Mouse (Mus musculus) forebrain, embryonic 14.5 days (tissue): Measurements from ENCODE around the gene Eif2s1. TPM values are rescaled to one million over a fixed set of nuclear protein-coding genes. Genes with fewer than 3 reads are reported as not detected.
A peak's percentile ranks its signal among the peaks of the same experiment; 100 is the strongest.

Experiments
- ATAC-seq: fragments of 200-750 bp; cut with Nextera tagmentation; 2 replicates; pipeline ENCODE4 v1.8.0; 2017; ENCODE audit warnings: mild to moderate bottlenecking, moderate library complexity
- DNase-seq: peaks from one replicate; pipeline ENCODE4 v3.0.0-alpha.2; 2015; ENCODE audit warnings: low spot score
- H3K27ac ChIP-seq: fragments of 300-500 bp; sonication (generic); 2 replicates; pipeline ENCODE4 v1.5.1; 2014; ENCODE audit warnings: low read depth, mild to moderate bottlenecking, control low read depth, low read length, moderate library complexity
- H3K27me3 ChIP-seq: fragments of 300-500 bp; sonication (generic); replicated peaks from 2 replicates; pipeline ENCODE4 v1.6.1; 2014; ENCODE audit warnings: low read length, control low read depth, mixed read lengths; ENCODE audit not compliant: control insufficient read depth, insufficient read depth
- H3K36me3 ChIP-seq: fragments of 300-500 bp; sonication (generic); 2 replicates; pipeline ENCODE4 v1.6.1; 2014; ENCODE audit warnings: low read length, control low read depth; ENCODE audit not compliant: control insufficient read depth, insufficient read depth
- H3K4me1 ChIP-seq: fragments of 300-500 bp; sonication (generic); 2 replicates; pipeline ENCODE4 v1.6.1; 2014; ENCODE audit warnings: antibody characterized with exemption, low read length, control low read depth; ENCODE audit not compliant: control insufficient read depth, insufficient read depth
- H3K4me2 ChIP-seq: fragments of 300-500 bp; sonication (generic); 2 replicates; pipeline ENCODE4 v1.6.1; 2014; ENCODE audit warnings: mild to moderate bottlenecking, control low read depth, low read length
- H3K4me3 ChIP-seq: fragments of 300-500 bp; sonication (generic); 2 replicates; pipeline ENCODE4 v1.5.1; 2014; ENCODE audit warnings: low read depth, low read length, control low read depth
- H3K9ac ChIP-seq: fragments of 300-500 bp; sonication (generic); 2 replicates; pipeline ENCODE4 v1.6.1; 2014; ENCODE audit warnings: mild to moderate bottlenecking, low read length, control low read depth, moderate library complexity
- H3K9me3 ChIP-seq: fragments of 300-500 bp; sonication (generic); replicated peaks from 2 replicates; pipeline ENCODE4 v1.6.1; 2016; ENCODE audit warnings: low read length, control low read depth, mixed read lengths; ENCODE audit not compliant: control insufficient read depth
- WGBS: fragments of 180-500 bp; shearing (Covaris S2); extraction: QIAGEN DNeasy Blood & Tissue Kit; methylation state at CpG from one replicate; pipeline ENCODE4 v1.1.7; 2014; 5-methylcytosine and 5-hydroxymethylcytosine counted together
- polyA plus RNA-seq: library from polyadenylated mRNA; unstranded; fragments of >200 nt; fragmentation: Nextera tagmentation; extraction: Ambion mirVana; gene quantifications from 2 replicates; pipeline ENCODE4 v1.2.1, GENCODE M21; 2014

Eif2s1 gene
- 183 and 188 TPM in 2 replicates for polyA plus RNA-seq

DNA sequence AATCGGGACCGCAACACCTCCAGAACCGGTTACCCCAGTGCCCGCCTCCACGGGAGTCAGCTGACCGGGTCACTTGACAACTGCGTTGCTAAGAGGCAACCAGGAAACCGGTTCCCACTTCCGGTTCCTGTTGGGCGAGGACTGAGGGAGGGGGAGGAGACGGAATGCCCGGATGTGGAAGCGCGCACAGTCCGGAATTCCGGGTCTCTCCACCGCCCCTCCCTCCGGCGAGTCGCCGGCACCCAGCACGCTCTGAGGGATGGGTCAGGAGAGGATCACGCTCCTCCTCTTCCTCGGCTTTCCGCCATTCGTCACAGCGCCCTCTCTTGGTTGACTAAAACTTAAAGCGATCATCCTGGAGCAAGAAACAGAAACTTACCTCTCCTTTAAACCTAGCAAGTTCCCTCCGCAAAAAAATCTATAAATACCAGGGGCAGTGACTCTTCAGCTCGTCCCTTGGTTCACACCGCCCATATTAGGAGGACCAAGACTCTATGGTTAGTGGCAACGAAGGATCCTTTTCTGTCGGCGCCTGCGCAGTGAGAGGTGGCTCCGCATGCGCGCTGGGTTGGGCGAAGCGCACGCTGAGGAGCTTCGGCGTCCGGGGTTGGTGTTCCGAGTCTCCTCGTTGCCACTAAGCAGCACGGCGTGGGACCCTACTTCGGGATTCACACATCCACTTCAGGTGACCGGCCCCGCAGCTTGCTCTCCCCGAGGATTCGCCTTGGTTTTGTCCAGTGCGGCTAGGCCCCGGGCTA is at the start of gene Eif2s1, which contains the start of gene Atp6v1d:
Gene Eif2s1 (plus strand): TSS at position 324 of the 758 bp plus-strand sequence.
Gene Atp6v1d (minus strand): TSS at position 143 of the 758 bp plus-strand sequence.
- no peaks in the 10 kb centered on the region for H3K9me3 ChIP-seq
- H3K4me3 ChIP-seq: peak within 1 kb of the TSS; percentile 84
- no peaks in the 10 kb centered on the region for H3K36me3 ChIP-seq
- DNase-seq: peak; percentile 99
- under 1% methylated on average over 55 of the region's 55 CpGs for WGBS
- peak within 1 kb of the TSS; percentile 87 for H3K9ac ChIP-seq
- peak; percentile 100 for ATAC-seq
- H3K4me1 ChIP-seq: peaks cover 17% of the 10 kb centered on the region
- peak within 1 kb of the TSS; percentile 81 for H3K4me2 ChIP-seq
- H3K27ac ChIP-seq: peak within 1 kb of the TSS; percentile 86
- H3K27me3 ChIP-seq: no peaks in the 10 kb centered on the region

- DNase-seq (peak; percentile 53), ATAC-seq (no peak; the same call in 1 of the 2 replicates)
- H3K4me1 ChIP-seq: no peaks in the 10 kb centered on the region
- no peak overlapping the region for H3K4me2 ChIP-seq
- H3K9ac ChIP-seq: no peak overlapping the region
- H3K4me3 ChIP-seq: no peak overlapping the region
- no peak overlapping the region for H3K27ac ChIP-seq
- no peaks in the 10 kb centered on the region for H3K27me3 ChIP-seq
- 0 out of 2 replicates have a peak, but pooled peaks cover 3% of the 10 kb centered on the region for H3K36me3 ChIP-seq
- no peaks in the 10 kb centered on the region for H3K9me3 ChIP-seq
These were observed 47.2 kb upstream of the Eif2s1 start for GRCm38 (mm10) chr12:78814437-78814836.

DNA sequence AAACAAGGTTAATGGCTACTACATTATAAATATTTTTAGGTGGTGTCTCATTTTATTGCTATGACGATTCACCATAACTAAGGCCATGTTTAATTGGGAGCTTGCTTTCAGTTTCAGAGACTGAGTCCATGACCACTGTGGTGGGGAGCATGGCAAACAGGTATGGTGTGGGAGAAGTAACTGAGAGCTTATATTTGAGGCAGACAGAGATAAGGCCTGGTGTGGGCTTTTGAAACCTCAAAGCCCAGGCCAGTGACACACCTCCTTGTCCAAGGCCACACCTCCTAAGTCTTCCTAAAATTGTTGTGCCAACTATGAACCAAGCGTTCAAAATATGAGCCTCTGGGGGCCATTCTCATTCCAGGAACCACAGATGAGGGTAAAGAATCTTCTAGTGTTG is 27.1 kb upstream of the Eif2s1 start:
- no peak for DNase-seq
- Histone ChIP-seq H3K4me3 (no peak overlapping the region), H3K4me2 (no peak overlapping the region), H3K9me3 (no peaks in the 10 kb centered on the region), H3K27me3 (no peaks in the 10 kb centered on the region), H3K36me3 (peaks cover 42% of the 10 kb centered on the region), H3K4me1 (no peaks in the 10 kb centered on the region), H3K27ac (no peak overlapping the region), H3K9ac (no peak overlapping the region)
- ATAC-seq: no peak
- 93% methylated on average over 2 of the region's 2 CpGs for WGBS

GRCm38 (mm10) chr12:78839906-78840305 is 21.7 kb upstream of the Eif2s1 start:
- no peak overlapping the region for H3K9ac ChIP-seq
- no peak overlapping the region for H3K4me2 ChIP-seq
- DNase-seq (no peak), ATAC-seq (no peak)
- no peak overlapping the region for H3K27ac ChIP-seq
- no peak overlapping the region for H3K4me3 ChIP-seq
- WGBS: 81% methylated on average over 4 of the region's 4 CpGs
- peaks cover 69% of the 10 kb centered on the region for H3K36me3 ChIP-seq
- no peaks in the 10 kb centered on the region for H3K9me3 ChIP-seq
- H3K4me1 ChIP-seq: no peaks in the 10 kb centered on the region
- no peaks in the 10 kb centered on the region for H3K27me3 ChIP-seq

DNA sequence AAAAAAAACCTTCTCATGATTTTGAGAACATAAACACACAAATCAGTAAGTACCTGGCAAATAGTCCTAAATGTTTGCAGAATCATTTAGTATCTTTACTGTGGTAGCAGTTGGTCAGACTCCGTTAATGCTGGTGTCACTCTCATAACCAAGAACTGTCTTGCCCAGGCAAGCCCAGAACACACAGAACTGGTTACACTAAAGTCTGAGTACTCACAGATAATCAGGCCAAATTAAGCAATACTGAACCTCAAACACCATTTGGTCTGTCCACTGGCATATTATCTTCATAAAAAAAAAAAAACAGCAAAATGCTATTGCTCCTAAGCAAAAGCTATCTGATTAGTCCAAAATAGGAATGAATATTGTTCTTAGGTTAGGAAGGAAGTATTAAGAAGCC is 19.2 kb upstream of the Eif2s1 start:
- no peaks in the 10 kb centered on the region for H3K27me3 ChIP-seq
- ATAC-seq (no peak), DNase-seq (no peak)
- H3K4me2 ChIP-seq: no peak overlapping the region
- 98% methylated on average over 1 of the region's 1 CpGs for WGBS
- no peak overlapping the region for H3K9ac ChIP-seq
- H3K4me1 ChIP-seq: no peaks in the 10 kb centered on the region
- no peaks in the 10 kb centered on the region for H3K9me3 ChIP-seq
- no peak overlapping the region for H3K27ac ChIP-seq
- H3K36me3 ChIP-seq: peaks cover 66% of the 10 kb centered on the region
- H3K4me3 ChIP-seq: no peak overlapping the region

DNA sequence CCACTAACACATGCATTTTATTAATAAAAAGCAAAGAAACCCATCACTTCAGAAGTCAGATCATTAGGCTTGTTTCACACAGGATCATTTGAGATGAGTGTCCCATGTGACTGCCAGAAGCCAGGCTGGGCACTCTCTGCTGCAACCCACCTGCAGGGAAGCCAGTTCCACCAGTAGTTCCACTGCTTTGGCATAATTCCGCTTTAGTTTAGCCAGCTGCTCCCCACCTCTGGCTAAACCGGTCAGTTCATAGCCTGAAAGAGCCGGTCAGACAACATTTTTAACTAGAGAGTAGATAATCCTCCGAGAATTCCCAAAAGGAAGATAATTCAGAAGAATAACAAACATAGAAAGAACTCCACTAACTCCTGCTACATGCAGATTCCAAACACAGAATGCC is 13.4 kb upstream of the Eif2s1 start:
- Histone ChIP-seq H3K9me3 (no peaks in the 10 kb centered on the region), H3K4me1 (no peaks in the 10 kb centered on the region), H3K27ac (no peak overlapping the region), H3K4me3 (no peak overlapping the region), H3K36me3 (peaks cover 54% of the 10 kb centered on the region), H3K9ac (no peak overlapping the region), H3K27me3 (no peaks in the 10 kb centered on the region), H3K4me2 (no peak overlapping the region)
- no peak for ATAC-seq
- DNase-seq: no peak
- WGBS: 97% methylated on average over 4 of the region's 4 CpGs

DNA sequence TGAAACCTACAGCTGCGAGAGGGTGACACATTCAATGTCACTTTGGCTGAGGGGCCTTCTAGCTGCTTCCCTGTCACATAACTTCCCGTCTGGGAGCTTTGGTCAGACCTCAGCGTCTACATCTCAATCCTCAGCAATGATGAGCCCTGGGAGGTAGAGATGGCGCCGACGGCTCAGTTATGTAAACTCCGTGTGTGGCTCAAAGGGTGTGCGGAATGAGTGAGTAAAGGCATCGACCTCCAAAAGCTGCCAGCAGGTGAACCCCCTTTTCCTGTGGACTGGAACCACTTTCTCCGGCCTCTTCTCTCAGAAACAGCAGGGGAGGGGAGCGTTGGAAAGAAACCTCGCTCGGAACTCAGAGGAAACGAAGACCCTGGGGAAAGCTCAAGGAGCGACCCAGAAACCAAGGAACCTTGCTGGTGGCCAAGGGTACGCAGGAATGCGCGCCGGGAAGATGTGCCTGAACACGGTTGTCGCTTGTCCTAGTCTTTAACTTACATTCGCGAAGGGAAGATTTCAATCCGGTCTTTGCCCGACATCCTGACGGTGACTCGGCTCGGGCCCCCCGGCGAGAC is 611 bp upstream of the Eif2s1 start:
- peaks cover 17% of the 10 kb centered on the region for H3K4me1 ChIP-seq
- WGBS: under 1% methylated on average over 30 of the region's 30 CpGs
- H3K9me3 ChIP-seq: no peaks in the 10 kb centered on the region
- peak overlapping the region; percentile 80 for H3K9ac ChIP-seq
- peaks cover 7% of the 10 kb centered on the region for H3K36me3 ChIP-seq
- peak overlapping the region; percentile 84 for H3K4me3 ChIP-seq
- 0 out of 2 replicates have a peak overlapping the region, but pooled peaks have one; percentile 33 for H3K27ac ChIP-seq
- no peak for DNase-seq
- H3K27me3 ChIP-seq: no peaks in the 10 kb centered on the region
- H3K4me2 ChIP-seq: peak overlapping the region; percentile 81
- peak; percentile 35 for ATAC-seq

GRCm38 (mm10) chr12:78862254-78862730 is 673 bp downstream of the Eif2s1 start:
- WGBS: under 1% methylated on average over 22 of the region's 22 CpGs
- Histone ChIP-seq H3K9ac (peak overlapping the region; percentile 87), H3K9me3 (no peaks in the 10 kb centered on the region), H3K4me3 (peak overlapping the region; percentile 84), H3K36me3 (peaks cover 1% of the 10 kb centered on the region; the same call in 1 of the 2 replicates), H3K27ac (peak overlapping the region; percentile 86), H3K4me2 (peak overlapping the region; percentile 81), H3K27me3 (no peaks in the 10 kb centered on the region), H3K4me1 (peaks cover 17% of the 10 kb centered on the region)
- DNase-seq: no peak
- ATAC-seq: no peak; the same call in 1 of the 2 replicates

- WGBS: 100% methylated on average over 1 of the region's 1 CpGs
These were observed 3.8 kb downstream of the Eif2s1 start for GRCm38 (mm10) chr12:78865434-78865833.

More at GRCm38 (mm10) chr12:78865434-78865833, 3.8 kb downstream of the Eif2s1 start:
- no peak overlapping the region for H3K9ac ChIP-seq
- no peaks in the 10 kb centered on the region for H3K9me3 ChIP-seq
- no peak for ATAC-seq
- no peak overlapping the region for H3K27ac ChIP-seq
- H3K27me3 ChIP-seq: no peaks in the 10 kb centered on the region
- no peak overlapping the region for H3K4me3 ChIP-seq
- no peak overlapping the region for H3K4me2 ChIP-seq
- DNase-seq: no peak
- H3K4me1 ChIP-seq: peaks cover 16% of the 10 kb centered on the region
- H3K36me3 ChIP-seq: peaks cover 22% of the 10 kb centered on the region
